Mouse (Mus musculus) embryonic stem cell, embryonic (primary cell): ENCODE data around the gene 1700025G04Rik.

Experiments
- CTCF ChIA-PET, 4 experiments: fragments of 300-600 bp in 2 of 4; fragments of 350-600 bp in 2 of 4; sonication (Branson Sonifier 250); formaldehyde crosslinking; loops; one replicate each; lab custom pipeline; 2022; ENCODE audit warnings: inconsistent platforms in 2 of 4; lab: Charles Lee
- POLR2A ChIA-PET, 4 experiments: fragments of 300-600 bp in 2 of 4; fragments of 350-600 bp in 2 of 4; sonication (Branson Sonifier 250); formaldehyde crosslinking; loops; one replicate each; lab custom pipeline; 2022; ENCODE audit warnings: antibody characterized with exemption in 4 of 4, inconsistent platforms in 1 of 4; lab: Charles Lee

Gene 1700025G04Rik

DNA sequence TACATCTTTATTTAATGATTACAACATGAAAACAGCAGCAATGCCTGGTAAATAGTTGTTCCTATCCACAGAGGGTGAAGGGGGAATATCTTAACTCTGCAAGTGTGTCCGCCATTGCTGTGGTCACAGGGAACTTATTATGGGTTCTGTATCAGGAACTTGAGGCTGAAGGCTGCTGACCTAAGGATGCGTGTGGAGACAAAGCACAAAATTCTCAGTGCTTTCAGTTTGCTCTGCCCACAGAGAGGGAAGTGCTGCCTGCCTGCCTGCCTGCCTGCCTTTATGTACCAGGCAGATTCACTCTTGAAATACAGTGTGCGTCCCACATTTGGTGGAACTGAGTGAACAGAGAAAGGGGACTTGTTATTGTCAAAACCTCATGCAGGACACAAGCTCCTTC lies 172.2 kb downstream of the 1700025G04Rik start:
- POLR2A ChIA-PET, result no interaction called here
- CTCF ChIA-PET, result no interaction called here

DNA sequence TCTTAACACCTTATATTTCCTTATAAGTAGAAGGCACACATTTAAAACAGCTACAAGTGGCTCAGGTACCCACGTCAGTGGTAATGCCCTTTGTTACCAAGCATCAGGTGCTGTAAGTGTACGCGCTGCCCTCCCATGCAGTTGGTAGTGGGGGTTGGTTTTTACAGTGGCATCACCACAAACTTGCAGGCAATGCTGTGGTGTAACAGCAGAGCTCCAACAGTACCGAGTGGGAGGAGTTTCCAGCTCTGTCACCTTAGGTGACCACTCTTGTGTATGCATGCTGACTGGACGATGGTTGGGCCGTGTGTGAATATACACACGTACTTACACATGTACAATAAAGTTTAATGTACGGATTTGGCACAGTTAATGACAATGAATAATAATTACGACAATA lies 175.4 kb downstream of the 1700025G04Rik start:
- ChIA-PET POLR2A (interaction anchor here in 1 of 4 experiments (1.1 kb wide), 1 partner anchor 9 kb away, joined by 7 read pairs; no protein-coding TSS in a partner anchor), CTCF (no interaction called here)

DNA sequence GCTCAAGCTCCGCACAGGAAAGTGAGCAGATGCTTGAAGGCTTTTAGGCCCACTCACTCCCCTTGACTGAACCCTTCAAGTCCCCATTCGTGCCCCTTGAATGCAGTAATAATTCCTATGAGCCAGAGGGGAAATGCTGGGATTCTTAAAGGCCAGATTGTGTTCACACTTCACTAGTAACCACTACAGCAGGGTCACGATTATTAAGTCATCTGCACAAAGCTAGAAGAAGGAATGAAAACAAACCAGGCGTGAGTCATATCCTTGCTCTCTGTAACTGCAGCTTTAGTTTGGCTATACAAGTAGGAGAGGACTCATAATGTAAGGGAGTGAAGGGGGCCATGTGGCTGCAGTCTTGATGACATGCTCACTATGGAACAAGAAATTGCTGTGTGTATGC lies 182.9 kb downstream of the 1700025G04Rik start:
- POLR2A ChIA-PET, result no interaction called here
- CTCF ChIA-PET, result no interaction called here

DNA sequence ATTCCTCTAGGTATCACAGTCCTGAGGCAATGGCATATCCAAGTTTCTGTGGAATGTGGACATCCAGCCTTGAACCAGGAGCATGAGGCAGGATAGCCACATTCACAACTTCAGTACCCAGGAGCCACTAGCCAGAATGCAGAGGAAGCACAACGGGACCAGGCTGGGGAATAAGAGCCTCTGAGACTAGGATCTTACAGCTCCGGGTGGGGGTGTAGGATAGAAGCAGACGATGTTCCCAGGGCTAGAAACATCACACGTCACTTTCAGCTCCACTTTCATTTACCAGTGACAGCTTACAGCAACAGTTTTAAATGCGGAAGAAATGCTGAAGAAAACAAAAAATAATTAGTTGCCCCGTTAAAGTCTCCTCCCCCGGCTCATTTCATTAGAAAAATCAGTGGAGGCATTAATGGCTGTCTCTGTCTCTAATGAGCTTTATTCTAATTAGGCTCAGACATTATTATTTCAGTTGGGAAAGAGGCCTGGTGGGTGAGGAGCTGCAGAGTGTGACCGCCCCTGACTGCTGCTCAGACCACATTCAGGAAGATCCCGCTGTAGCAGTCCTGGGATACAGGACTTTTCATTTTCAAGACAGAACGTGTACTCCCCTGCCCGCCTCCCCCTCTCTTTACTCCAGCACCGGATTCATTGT lies 189.1 kb downstream of the 1700025G04Rik start:
- CTCF ChIA-PET, result interaction anchor here in 1 of 4 experiments (0.5 kb wide), 1 partner anchor 17 kb away, joined by 4 read pairs; no protein-coding TSS in a partner anchor
- POLR2A ChIA-PET, result interaction anchor here in 2 of 4 experiments (1.2 to 2.8 kb wide), 7 partner anchors 9 to 189 kb away, joined by 3 to 11 read pairs (median 3); partner anchors contain the start of gene 1700025G04Rik (in 1 of the 2)

GRCm38 (mm10) chr1:151899964-151900363 lies 190.0 kb downstream of the 1700025G04Rik start:
- CTCF ChIA-PET, result no interaction called here
- POLR2A ChIA-PET, result interaction anchor here in 2 of 4 experiments (0.9 to 2.8 kb wide), 7 partner anchors 9 to 190 kb away, joined by 3 to 11 read pairs (median 3); partner anchors contain the start of gene 1700025G04Rik (in 1 of the 2)

DNA sequence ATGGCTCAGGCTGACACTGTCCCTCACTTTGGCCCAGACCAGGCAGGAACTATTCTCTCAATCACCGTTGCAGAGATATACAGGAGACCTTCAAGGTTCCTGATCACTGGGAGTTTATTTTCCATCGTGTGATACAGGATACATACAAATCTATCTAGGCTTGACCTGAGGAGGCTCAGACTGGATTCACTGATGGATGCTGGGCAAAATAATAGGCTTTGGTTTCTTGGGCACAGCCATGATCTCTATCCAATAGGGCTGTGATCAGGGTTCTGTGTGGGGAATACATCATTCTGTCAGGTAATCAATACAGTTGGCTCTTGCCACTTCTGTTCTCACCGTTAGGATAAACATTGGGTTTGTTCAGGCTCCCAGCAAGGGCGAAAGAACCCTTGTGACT lies 194.5 kb downstream of the 1700025G04Rik start:
- CTCF ChIA-PET, result no interaction called here
- POLR2A ChIA-PET, result interaction anchor here in 2 of 4 experiments (0.7 to 1.3 kb wide), 2 partner anchors 12 to 17 kb away, joined by 3 to 4 read pairs; no protein-coding TSS in a partner anchor

DNA sequence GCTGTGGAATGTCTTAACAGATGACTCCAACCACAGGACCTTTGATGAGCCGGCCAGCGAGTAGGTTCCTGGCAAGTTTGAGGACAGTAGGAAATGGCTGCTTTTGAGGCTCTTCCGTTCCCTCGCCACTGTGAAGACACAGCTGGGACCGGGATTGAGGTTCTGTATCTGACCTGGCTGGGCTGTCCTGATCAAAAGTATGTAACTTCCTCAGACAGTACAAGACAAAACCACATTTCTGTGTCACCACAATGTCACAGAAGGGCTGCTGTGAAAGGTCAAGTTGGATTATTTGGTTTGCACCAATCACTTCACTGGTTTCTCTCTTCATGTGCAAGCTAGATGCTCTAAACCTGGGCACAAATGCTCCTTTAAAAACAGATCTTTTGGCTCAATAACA lies 195.9 kb downstream of the 1700025G04Rik start:
- POLR2A ChIA-PET, result interaction anchor here in 2 of 4 experiments (0.6 to 1.8 kb wide), 3 partner anchors 8 to 13 kb away, joined by 3 to 7 read pairs (median 3); no protein-coding TSS in a partner anchor

DNA sequence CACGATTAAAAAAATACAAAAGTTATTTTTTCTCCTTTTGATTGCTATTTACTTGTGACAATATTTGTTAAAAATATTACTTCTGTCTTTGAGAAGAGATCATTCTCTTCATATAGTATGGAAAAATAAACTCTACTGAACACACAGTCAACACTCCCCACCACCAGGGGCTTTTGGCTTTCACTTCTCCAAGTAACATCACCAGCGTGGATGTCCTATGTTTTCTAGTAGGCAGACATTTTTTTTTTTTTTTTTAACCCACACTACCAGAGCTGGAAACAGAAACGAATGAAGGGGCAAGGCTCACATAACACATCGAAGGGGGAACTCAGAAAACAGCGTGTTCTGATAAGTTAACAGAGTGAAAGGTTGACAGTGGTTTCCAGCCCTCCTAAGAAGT lies 197.9 kb downstream of the 1700025G04Rik start:
- ChIA-PET POLR2A (interaction anchor here in 2 of 4 experiments (0.9 kb wide), 2 partner anchors 8 to 12 kb away, joined by 3 read pairs; no protein-coding TSS in a partner anchor), CTCF (no interaction called here)

More for the DNA sequence above, 195.9 kb downstream of the 1700025G04Rik start:
- CTCF ChIA-PET, result interaction anchor here in 1 of 4 experiments (0.6 kb wide), 1 partner anchor 11 kb away, joined by 3 read pairs; no protein-coding TSS in a partner anchor

DNA sequence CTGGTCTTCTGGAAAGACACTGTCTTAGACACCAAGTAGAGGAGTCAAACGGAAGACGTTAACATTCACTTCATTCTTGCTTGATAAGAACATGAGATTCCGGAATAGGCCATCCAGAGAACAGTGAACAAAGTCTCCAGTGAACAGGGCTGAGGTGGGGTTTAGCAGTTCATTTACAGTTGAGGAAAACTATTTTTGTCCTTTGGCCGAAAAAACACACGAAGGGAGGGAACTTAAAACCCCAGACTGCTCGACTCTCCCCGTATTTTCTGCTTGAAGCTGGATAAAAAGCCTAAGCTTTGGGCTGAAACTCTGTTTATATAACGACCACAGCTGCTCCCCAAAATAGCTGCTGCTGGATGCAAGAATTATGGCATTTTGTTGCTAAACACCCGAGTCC lies 198.7 kb downstream of the 1700025G04Rik start:
- CTCF ChIA-PET, result no interaction called here
- POLR2A ChIA-PET, result interaction anchor here in 2 of 4 experiments (0.6 to 3.0 kb wide), 7 partner anchors 9 to 228 kb away, joined by 3 to 25 read pairs (median 4); no protein-coding TSS in a partner anchor

- POLR2A ChIA-PET, result interaction anchor here in 3 of 4 experiments (0.6 to 3.0 kb wide), 5 partner anchors 8 to 1851 kb away, joined by 3 to 25 read pairs (median 4); no protein-coding TSS in a partner anchor
- CTCF ChIA-PET, result no interaction called here
Observed at GRCm38 (mm10) chr1:151890041-151890621, 199.8 kb downstream of the 1700025G04Rik start.

DNA sequence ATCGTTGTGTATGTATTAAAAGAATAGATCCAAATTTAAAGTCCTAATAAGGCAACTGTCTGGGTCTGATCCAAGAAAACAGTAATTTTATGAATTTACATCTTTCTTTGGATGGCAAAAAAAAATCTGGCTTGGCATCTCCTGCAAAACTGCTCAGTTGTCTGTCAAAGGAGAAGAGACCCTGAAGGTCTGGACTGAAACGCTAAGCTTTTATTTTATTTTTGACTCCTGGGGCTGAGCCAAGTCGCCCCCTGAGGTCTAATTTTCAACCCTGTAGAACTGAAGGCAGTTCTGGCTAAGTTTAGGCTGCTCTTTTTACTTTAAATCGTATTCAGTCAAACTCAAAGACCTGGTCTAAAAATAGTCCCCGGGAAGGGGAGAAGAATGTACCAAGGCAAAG lies 202.3 kb downstream of the 1700025G04Rik start:
- ChIA-PET POLR2A (interaction anchor here in 1 of 4 experiments (1.0 kb wide), 1 partner anchor 183 kb away, joined by 3 read pairs; no protein-coding TSS in a partner anchor), CTCF (no interaction called here)

DNA sequence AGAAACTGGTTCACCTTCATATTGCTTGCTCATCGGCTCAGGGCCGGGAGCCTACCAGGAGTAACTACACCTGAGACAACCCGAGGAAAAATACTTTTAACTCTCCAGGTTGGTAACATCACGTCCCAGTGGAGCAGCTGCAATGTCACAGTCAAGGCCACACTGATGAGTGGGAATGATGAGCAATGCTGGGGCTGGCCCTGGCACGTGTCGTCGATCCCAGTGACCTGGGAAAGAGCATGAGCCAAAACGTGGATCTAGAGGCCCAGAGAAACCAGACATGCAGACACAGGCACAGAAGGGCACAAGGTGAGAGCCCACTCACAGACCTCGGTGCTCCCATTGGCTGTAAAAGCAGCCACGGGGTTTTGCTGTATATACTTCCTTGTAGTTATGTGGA lies 202.8 kb downstream of the 1700025G04Rik start:
- POLR2A ChIA-PET, result interaction anchor here in 1 of 4 experiments (1.0 kb wide), 1 partner anchor 184 kb away, joined by 3 read pairs; no protein-coding TSS in a partner anchor
- CTCF ChIA-PET, result no interaction called here

DNA sequence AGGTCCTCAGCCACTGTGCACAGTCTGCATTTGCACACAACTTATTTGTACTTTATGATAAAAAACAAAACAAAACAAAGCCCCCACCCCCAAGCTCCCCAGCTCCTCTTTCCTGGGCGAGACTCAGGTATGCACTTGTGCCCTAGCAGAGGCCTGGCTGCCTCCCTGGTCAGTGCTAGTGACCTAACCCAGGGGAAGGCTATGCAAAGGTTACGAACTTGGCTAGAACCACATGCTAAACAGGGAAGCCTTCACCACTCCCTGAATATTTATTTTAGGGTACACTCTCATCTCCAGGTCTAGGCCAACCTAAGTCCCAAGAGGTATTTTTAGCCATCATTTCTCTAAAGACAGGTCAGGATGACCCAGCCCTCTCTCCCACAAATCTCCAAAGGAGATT lies 203.8 kb downstream of the 1700025G04Rik start:
- ChIA-PET CTCF (no interaction called here), POLR2A (interaction anchor here in 2 of 4 experiments (0.8 to 1.8 kb wide), 5 partner anchors 22 to 483 kb away, joined by 3 to 6 read pairs (median 4); no protein-coding TSS in a partner anchor)

GRCm38 (mm10) chr1:151881253-151881652 lies 208.7 kb downstream of the 1700025G04Rik start:
- POLR2A ChIA-PET, result interaction anchor here in 2 of 4 experiments (0.6 to 5.9 kb wide), 35 partner anchors 8 to 1213 kb away, joined by 3 to 37 read pairs (median 4); partner anchors contain the start of genes 1700025G04Rik (in 2 of the 2), Edem3 (in 1 of the 2) and Rnf2 (in 1 of the 2)
- CTCF ChIA-PET, result interaction anchor here in 2 of 4 experiments (0.6 to 1.5 kb wide), 3 partner anchors 20 to 383 kb away, joined by 3 to 9 read pairs (median 3); no protein-coding TSS in a partner anchor

GRCm38 (mm10) chr1:151880731-151881130 lies 209.2 kb downstream of the 1700025G04Rik start:
- CTCF ChIA-PET, result interaction anchor here in 2 of 4 experiments (0.6 to 1.7 kb wide), 4 partner anchors 19 to 383 kb away, joined by 3 to 9 read pairs (median 4); no protein-coding TSS in a partner anchor
- POLR2A ChIA-PET, result interaction anchor here (0.7 to 5.9 kb wide), 31 partner anchors 8 to 1214 kb away, joined by 3 to 37 read pairs (median 4); partner anchors contain the start of genes 1700025G04Rik (in 2 of the 4) and Rnf2 (in 1 of the 4)

DNA sequence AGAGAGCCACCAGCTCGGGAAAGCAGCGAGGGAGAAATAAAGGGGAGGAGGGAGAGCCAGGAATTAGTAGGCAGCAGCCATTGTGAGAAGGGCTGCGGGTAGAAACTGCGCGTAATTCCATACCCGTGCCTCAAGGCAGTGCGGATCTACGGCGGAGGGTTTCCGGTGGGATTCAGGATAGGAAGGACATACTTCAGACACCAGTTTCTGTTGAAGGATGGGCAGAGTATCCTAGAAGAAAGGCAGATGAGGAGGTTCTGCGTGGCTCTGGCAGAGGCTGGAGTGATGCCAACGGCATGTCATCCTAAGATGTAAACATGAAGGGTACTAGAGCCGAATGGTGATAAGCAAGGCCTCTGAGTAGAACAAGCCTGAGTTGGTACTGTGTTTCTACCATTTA lies 210.0 kb downstream of the 1700025G04Rik start:
- CTCF ChIA-PET, result interaction anchor here in 2 of 4 experiments (0.6 to 1.7 kb wide), 4 partner anchors 19 to 46 kb away, joined by 3 to 6 read pairs (median 4); no protein-coding TSS in a partner anchor
- POLR2A ChIA-PET, result interaction anchor here (0.7 to 5.9 kb wide), 23 partner anchors 10 to 851 kb away, joined by 3 to 37 read pairs (median 4); partner anchors contain the start of genes 1700025G04Rik (in 1 of the 4) and Rnf2 (in 1 of the 4)

- POLR2A ChIA-PET, result interaction anchor here in 3 of 4 experiments (0.5 to 5.9 kb wide), 17 partner anchors 10 to 892 kb away, joined by 3 to 37 read pairs (median 4); partner anchors contain the start of gene Edem3 (in 1 of the 3)
- CTCF ChIA-PET, result interaction anchor here in 3 of 4 experiments (0.6 to 1.7 kb wide), 7 partner anchors 17 to 414 kb away, joined by 3 to 6 read pairs (median 3); no protein-coding TSS in a partner anchor
Observed at GRCm38 (mm10) chr1:151879308-151879850, 210.5 kb downstream of the 1700025G04Rik start.

DNA sequence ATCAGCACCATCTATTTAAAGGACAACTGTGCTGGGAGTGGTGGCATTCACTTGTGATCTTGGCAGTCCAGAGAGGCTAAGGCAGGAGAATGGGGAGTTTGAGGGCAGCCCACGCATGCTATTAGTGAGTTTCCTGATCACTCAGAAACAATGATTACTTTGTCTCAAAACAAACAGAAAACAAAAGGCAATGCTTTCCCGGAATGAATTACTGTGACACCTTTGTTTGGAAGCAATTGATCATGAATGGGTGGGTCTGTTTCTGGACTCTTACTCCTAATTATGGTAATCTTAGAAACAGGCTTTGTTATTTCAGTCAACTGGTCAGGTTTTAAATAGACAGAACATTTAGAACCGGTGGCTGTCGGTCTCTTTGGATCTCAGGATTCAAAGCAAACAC lies 211.5 kb downstream of the 1700025G04Rik start:
- CTCF ChIA-PET, result no interaction called here
- POLR2A ChIA-PET, result interaction anchor here in 3 of 4 experiments (0.6 to 5.9 kb wide), 9 partner anchors 11 to 123 kb away, joined by 3 to 37 read pairs (median 4); partner anchors contain the start of gene Edem3 (in 1 of the 3)
